Mouse (Mus musculus): ENCODE results near the gene Pdlim5.
"Not testable (repeated sequence)": the region's sequence is repeated elsewhere in the genome, so short reads cannot be mapped to it uniquely, and the experiment has no call there.

The Pdlim5 gene

DNA sequence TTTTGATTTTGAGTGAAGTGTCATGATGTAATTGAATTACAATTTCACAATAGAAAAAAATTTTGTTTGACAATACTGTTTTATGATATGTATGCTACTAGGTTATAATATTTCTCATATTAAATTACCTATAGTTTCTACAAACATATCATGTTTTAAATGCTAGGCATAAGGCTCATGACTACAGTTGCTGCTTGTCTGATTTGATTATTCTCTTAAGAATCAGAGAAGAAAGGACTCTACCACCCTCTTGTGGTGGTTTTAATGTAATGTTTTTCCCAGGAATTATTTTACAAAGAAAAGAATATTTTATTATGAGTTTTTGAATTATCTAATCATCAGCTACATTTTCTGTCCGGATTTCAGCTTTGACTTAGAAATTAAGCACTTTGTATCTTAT lies 120.5 kb downstream of the Pdlim5 start:
- DNase-seq (ENCODE audit: low read depth, low spot score): no peak

DNA sequence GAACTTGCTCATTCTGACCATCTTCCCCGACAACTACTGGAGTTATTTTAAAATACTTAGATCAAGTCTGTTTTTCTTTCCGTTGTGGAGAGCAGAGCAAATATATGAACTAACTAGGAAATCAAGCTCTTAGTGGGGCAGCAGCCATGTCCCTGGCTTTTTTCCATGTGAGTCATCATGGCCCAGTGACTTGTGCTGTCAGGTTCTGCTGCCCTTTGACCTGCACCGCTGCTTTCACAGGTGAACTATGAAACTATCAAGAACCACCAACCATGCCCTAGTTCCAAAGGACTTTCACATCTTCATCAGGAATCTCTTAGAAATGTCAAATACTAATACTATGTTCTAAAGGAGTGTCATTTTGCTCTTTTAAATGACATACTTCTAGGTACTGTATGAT lies 121.0 kb downstream of the Pdlim5 start:
- DNase-seq (ENCODE audit: low read depth, low spot score): no peak

DNA sequence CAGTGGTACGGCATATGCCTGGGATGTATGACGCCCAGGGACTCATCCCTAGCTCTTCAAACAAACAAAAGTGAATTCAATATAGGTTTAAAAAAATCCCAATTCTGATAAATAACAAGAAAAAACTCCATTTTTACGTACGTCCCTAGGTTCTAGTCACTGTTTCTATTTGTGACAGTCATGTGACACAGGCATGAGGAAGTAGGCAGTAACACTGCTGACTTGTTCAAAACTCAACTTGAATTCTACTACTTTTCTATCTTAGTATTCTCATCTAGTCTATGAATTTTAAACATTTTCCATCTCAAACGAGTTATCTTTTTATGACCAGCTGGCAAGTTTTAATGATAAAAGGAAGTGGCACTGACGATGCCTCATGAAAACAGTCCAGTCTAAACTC lies 122.2 kb downstream of the Pdlim5 start:
- no peak for DNase-seq (ENCODE audit: low read depth, low spot score)

DNA sequence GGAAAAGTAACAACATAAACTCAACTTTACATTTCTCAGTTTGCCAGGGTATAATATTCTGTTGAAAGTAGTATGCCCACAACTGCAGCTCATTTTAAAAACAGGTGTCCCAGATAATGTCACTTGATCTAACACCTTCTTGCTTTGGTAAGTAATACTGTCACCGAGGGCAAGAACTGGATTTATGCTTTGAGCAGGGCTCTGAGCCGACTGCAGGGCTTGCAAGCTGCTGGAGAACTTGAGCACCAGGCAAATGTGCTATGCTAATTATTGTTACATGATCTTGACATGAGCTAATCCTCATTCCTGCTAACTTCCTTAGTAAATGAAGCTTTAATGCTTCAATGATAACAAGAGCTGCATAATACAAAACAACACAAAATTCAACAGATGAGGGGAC lies 139.1 kb downstream of the Pdlim5 start:
- DNase-seq (ENCODE audit: low read depth, low spot score): no peak

DNA sequence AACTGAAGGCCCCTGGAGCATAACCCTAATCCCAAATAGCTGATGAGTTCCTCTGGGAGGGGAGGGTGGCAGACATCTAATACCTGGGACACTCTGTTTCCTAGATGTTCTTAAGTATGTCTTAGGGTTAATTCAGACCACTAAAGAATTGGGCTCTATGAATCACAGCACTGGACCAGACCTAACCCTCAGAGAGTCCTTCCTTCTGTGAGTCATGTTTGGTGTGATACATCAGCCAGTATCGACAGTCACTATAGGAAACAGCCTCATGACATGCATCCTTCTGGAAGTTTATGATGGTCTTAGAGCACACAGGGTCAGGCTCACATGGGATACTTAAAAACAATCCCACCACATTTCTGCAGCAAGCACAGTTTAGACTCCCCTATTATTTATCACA lies 143.4 kb downstream of the Pdlim5 start:
- no peak for DNase-seq (ENCODE audit: low read depth, low spot score)

DNA sequence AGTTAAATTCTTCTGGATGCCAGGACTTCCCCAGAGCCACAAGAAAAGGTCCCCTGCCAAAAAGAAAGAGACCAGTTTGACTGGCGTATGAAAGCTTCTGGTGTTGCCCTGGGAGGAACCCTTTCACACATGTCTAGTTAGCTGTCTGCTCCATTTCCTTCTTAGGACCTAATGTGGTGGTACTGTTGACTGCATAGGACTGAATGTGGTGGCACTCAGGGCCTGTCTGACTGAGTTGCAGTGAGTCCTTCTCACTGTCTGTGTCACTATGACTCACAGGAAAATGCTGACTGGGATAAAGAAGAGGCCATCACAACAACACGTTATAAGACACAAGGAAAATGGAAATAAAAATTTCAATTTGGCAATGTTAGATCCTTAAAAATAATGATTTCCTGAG lies 146.0 kb downstream of the Pdlim5 start:
- no peak for DNase-seq (ENCODE audit: low read depth, low spot score)

DNA sequence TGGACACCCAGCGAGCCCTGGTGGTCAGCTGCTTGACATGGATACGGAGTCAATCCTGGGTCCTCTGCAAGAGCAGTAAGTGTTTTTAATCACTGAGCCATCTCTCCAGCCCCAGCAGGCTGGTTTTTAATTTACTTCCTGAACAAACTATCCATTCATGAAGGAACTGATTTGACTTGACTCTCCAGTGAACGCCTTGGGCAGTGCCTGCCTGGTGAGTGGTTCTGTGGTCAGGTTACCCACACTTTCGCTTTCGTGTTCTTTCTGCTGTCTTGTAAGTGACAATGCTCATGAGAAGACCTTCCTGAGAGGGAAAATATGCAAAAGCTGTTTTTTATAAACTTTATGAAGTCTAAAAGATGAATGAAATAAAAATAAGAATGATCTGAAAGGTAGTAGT lies 152.2 kb downstream of the Pdlim5 start:
- DNase-seq (ENCODE audit: low read depth, low spot score): no peak

DNA sequence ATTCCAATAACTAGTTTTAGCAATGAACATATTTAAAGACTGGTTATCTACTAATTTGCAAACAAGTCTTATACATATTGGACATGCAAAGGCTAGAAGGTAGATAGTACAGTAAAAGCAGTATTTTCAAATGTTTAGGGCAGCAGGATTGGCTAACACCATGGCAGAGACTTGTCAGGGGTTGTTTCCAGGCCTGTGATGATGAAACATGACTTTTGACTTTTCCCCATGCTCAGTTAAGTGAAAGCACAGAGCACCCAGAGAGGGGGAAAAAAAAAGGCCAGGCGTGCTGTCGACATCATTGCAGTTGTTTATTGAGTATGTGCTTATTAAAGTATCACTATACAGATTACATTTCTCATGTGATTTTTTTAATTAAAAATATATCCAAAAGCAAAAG lies 156.2 kb downstream of the Pdlim5 start:
- no peak for DNase-seq (ENCODE audit: low read depth, low spot score)

DNA sequence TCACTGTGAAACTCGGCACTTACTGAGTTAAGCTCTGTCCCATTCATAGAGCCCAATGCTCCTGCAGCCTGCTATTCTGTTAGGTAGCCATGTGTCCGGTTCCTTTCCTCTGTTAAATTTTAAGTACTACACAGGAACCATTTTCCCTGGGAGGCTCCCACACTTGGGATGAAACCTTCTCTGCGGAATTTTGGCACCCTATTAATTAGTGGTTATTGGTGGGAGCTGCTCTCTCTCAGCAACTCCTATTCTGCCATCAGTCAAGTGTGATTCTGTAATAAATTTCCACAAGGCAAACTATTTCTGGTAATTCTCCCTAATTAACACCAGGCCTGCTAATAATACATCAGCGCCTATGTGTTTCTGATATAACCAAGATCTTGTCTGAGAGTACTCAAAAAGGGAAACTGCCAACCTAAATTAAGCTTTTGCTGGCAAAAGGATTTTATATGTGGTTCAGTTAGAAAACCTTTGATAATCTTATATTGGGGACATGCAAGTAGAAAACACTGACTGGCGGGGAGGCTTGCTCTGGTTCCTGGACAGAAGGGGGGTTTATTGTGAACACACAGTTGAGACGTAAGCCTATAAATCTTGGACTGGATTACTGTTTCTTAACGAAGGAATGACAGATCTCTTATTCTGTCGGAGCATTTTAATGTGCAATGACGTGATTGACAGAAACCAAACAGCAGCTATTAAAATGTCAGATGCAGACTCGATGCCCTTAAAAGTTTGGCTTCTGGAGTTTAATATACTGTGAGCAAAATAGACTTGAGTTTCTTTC lies 157.0 kb downstream of the Pdlim5 start:
- DNase-seq (ENCODE audit: low read depth, low spot score): no peak

DNA sequence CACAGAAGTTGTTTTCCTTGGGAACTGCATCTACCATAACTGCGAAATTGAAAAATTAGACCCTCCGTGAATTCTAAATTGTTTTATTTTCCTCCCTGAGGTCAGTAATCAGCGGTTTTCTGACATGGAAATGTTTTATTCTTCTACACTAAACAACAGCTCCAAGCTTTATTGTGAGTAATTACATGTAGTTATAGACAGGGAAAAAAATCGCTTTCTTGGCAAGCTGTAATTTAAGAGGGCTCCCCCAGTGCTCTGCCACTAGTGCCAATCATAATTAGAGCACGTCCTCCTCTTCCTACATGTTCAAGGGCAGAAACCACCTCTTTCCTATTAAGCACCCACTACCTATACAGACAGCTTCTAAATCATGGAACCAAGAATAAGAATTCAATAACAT lies 157.9 kb downstream of the Pdlim5 start:
- DNase-seq (ENCODE audit: low read depth, low spot score): no peak

DNA sequence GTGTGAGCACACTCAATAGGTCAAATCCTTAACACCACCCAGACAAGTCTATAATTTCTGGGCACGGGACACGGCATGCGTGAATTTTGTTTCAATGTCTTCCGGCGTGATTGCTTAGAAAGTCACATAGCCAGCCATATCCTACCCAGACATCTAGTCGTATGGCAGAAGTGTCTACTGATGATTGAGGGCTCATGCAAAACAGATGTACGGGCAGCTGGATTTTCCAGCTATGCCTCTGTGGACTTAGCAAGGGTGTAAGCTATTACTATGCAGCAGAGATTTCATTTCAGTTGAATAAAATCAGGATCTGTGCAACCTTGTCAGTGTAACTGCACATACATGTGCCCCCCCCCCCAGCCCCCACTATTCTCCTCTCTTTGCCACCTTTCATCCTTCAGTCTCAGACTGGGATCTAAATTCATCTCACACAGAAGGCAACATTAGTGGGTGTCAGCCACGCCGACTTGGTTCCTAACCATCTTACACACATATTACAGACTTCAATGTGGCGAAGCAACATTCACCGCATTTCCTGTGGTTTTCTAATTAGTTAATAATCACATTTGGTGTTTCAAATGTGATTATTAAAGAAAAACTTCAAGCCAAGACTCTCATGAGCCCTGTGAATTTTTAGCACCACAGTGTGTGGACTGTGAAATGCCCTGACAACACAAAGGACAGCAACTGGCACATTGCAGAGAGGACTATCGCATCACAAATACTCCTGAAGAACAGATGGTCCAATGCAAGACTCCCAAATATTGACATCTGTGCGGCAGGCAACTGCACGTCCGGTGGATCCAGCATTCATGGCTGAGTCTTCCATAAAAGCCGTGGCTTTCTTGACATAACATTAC lies 161.7 kb downstream of the Pdlim5 start:
- no peak for DNase-seq (ENCODE audit: low read depth, low spot score)

DNA sequence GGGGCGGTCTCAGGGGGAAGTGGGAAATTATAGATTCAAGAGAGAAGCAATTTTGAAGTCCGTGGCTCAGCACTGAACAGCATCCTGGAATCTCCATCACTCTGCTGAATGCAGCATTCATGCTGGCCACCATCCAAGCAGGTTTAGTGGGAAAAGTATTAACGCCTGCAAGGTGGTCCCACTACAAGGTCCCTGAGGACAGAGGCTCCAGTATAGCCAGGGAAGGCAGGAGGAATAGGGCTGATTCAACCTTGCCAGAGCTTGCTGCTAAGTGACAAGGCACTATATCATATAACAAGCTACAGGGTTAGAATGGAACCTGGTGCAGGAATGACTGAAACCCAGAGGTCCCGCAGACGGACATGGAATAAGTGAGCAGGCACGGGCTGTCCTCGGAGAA lies 166.8 kb downstream of the Pdlim5 start:
- no peak for DNase-seq (ENCODE audit: low read depth, low spot score)

DNA sequence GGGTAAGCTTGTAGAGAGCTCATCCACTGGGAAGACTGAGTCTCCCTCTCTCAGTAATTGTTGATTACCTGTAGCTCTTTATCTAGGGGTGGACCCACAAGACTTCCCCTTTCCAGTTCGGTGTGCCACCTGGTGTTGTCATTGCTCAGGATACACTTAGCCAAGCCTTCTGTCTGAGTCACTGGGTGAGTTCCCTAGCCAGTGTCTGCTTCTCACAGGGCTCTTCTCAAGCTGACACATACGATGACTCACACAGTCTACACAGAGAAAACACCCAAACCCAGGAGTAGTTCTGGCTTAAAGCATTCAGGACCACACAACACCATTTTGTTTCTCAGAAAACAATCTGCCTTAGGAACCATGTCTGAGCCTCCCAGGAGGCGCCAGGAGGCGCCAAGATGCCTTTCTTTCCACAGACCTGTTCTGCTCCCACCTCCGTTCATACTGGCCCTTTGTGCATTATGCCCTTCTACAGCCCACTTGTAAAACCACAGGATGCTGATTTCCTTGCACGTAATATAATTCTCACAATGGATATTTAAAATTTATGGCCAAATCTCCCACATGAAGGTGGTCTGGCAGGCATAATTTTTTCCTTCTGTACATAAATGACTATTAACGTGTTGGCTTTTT lies 172.9 kb downstream of the Pdlim5 start:
- DNase-seq (ENCODE audit: low read depth, low spot score): no peak

DNA sequence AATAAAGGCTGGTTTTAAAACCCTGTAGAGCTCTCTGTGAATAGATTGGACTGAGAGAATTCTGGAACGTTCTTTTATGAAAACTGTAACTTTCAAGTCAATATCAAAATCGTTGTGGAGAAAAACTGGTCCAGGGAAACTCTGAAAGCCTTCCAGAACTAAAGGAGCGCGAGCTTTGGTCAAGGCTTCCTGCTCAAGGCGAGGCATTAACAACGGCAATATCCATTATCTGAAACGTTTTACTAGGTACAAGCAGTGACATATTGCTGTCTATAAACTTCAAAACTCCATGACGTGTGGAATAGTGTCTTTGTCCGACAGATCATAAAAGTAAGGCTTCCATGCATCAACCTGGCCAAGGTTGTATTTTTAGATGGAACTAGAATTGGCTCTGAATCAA lies 175.6 kb downstream of the Pdlim5 start:
- DNase-seq (ENCODE audit: low read depth, low spot score): no peak

DNA sequence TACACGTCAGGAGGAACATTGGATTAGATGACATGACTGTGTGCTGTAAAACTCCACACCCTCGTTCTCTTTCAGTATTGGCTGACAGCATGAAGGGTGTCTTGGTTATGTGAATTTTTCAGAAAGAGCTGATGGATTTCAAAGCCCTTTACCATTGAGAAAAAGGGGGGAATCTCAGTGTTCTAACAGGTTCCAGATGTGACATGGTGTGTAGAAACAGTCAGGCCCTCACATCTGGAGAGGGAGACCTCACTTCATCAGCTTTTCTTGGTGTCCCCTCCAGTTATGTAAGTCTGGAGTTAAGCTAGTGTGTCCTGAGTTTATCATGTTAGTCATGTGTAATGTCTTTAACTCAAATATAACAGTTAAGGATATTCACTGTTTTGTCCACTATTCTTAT lies 182.7 kb downstream of the Pdlim5 start:
- DNase-seq (ENCODE audit: low read depth, low spot score): no peak

DNA sequence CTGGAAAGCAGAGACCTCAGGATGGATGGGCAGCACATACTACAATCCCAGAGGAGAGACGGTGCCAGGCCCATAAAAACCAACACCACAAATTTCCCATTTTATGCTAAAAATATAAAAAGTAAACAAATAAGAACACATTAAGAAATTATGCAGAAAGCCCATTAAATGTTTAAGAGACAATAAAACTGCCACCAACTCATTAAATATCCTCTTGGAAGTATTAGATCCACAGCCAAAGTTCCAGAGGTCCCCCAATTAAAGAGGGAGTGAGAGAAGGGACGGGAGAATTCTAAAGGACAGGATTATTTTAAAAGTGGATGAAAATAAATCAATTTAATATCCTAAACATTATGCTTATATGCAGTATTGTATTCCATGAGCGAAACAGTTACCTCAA lies 183.3 kb downstream of the Pdlim5 start:
- no peak for DNase-seq (ENCODE audit: low read depth, low spot score)

DNA sequence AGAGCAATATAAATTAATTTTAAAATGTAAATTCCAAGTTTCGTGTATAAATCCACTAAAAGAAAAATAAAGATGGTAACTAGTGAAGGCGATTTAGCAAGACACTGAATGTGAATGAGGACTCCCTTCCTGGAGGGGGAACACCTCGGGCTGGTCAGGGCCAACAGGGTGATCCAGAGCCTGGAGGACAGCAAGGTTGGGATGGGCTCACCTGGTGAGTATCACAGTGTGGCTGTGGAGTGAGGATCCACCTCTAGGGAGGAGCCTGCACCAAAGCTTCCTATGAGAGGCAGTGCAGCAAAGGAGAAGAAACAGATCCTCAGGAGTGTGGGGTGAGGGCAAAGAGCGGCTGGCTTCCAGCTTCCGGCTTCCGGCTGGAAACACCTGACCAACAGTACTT lies 185.5 kb downstream of the Pdlim5 start:
- no peak for DNase-seq (ENCODE audit: low read depth, low spot score)

DNA sequence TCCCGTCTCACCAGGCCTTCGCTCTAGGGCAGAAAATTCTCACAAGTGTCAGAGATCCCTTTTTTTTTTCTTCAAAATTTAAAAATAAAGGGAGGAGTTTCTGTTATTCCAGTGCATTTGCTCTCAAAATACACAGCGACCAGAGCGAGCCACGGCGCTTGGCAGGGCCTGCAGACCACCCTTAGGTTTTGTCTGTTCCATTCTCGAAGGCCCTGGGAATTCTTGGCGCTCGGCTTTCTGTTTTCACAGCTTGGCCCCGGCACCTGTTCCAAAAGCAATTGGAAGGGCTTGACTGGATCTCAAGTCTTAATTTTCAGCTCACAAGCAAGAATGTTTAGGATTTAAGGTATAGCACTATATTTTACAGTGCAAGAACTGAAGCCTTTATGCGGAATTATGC lies 186.4 kb downstream of the Pdlim5 start:
- DNase-seq (ENCODE audit: low read depth, low spot score): no peak

DNA sequence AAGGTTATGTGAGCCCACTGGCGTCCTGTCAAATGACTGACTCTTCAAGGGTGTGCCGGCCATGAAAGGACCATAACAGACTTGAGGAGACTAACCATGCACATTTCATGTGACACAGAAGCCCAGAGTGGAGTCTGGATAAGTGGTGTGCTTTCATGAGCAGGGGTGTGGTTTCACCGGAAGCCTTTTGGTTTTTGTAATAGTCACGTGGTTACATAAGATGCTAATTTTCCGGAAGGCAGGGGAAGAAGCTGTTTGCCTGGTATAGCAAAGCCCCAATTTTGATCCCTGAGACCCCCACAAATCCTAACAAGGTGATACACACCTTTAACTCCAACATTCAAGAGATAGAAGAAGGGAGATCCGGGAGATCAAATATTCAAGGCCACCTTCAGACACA lies 188.0 kb downstream of the Pdlim5 start:
- no peak for DNase-seq (ENCODE audit: low read depth, low spot score)

DNA sequence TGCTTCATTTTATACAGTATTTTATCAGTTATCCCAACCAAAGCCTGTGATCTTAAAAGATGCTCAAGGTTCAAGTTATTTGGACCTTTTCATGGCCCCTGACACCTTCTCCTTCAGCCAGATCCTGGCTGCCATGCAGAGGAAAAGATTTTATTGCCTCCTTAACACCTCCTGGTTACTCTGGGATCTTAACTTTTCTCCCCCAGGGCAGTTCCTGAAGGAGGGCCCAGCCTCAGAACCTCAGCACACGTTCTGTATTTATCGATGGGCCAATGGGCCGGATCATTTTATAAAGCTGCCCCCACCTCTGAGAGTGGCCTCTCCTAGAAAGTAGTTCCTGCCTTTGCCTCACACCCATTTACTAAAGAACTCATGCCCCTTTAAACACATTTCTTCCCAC lies 189.2 kb downstream of the Pdlim5 start:
- no peak for DNase-seq (ENCODE audit: low read depth, low spot score)

DNA sequence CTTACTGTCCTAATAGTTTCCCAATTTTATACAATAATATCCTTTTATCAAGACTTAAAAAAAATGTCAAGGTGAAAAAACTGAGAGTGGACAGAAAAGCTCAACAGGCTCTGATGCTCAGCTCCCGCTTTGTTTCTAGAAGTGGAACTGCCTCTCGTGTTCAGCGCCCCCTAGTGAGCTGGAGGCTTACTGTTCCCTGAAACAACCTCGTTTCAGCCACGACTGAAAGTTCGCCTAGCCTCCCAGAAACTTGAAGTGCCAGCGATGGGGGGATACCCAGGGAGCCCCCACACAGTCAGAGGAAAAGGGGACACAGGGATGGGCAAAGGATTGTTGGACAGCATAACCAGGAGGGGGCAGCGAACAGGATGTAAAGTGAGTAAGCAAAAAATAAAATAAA lies 199.4 kb downstream of the Pdlim5 start:
- DNase-seq (ENCODE audit: low read depth, low spot score): peak; percentile 18

DNA sequence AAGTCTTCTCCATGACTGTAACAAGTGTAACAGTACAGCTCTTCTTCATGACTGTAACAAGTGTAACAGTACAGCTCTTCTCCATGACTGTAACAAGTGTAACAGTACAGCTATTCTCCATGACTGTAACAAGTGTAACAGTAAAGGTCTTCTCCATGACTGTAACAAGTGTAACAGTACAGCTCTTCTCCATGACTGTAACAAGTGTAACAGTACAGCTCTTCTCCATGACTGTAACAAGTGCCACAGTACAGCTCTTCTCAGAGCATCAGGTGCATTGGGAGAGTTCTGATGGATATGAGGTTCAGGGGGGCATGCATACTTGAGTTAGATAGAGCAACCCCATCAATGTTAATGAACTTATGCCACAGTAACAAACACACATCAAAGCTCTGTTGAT lies 203.9 kb downstream of the Pdlim5 start:
- not testable (repeated sequence) for DNase-seq (ENCODE audit: low read depth, low spot score)
